Mouse (Mus musculus): ENCODE measurements around the gene Abcc1. TPM values are rescaled to one million over a fixed set of nuclear protein-coding genes. Genes with fewer than 3 reads are reported as not detected.
A peak's percentile ranks its signal among the peaks of the same experiment; 100 is the strongest.

Abcc1 gene
- total RNA-seq, 2 experiments from 2014 or later = 13.3 to 17.4 TPM

- ATAC-seq (ENCODE audit: poor library complexity, severe bottlenecking) = no peak
These were observed 77.2 kb downstream of the Abcc1 start for GRCm38 (mm10) chr16:14438561-14438960.

- peak; percentile 97 for ATAC-seq (ENCODE audit: poor library complexity, severe bottlenecking)
These were observed 77.7 kb downstream of the Abcc1 start for GRCm38 (mm10) chr16:14439081-14439480.

DNA sequence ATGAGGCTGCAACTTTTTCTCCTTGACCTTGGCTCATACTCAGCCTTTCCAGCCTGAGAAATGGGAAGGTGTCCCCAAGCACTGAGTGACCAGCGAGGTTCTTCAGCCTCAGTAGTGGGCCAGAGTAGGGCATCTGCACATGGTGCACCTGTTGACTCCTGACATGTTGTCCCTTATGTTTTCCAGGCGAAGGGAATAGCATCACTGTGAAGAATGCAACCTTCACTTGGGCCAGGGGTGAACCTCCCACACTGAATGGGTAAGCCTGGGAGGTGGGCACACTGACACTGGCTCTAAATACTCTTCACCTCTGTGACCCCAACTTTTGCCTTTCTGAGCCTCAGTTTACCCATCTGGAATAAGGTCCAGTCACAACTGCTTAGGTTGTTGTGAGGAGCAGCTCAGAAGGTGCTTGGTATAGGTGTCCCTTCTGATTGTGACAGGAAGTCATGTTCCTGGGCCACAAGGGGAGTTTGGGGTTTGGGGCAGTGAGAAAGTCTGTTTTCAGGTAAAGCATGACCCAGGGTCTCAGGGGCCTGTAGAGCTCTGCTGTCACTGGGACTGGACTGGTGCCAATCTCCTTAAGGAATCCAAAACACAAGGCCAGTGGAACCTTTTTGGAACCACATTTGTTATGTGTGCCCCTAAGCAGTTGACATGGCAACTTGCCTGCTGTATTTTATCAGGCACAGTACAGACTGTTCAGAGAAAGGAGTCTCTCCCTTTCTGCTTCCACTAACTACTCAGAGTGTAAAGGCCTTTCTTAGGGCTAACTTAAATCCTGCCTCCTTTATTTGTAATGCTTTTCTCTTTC, 78.7 kb downstream of the Abcc1 start:
- ATAC-seq (ENCODE audit: poor library complexity, severe bottlenecking) = no peak

GRCm38 (mm10) chr16:14444059-14444855, 82.9 kb downstream of the Abcc1 start:
- ATAC-seq (ENCODE audit: poor library complexity, severe bottlenecking) = no peak

- no peak for ATAC-seq (ENCODE audit: poor library complexity, severe bottlenecking)
These were observed 83.8 kb downstream of the Abcc1 start for GRCm38 (mm10) chr16:14445197-14445596.

DNA sequence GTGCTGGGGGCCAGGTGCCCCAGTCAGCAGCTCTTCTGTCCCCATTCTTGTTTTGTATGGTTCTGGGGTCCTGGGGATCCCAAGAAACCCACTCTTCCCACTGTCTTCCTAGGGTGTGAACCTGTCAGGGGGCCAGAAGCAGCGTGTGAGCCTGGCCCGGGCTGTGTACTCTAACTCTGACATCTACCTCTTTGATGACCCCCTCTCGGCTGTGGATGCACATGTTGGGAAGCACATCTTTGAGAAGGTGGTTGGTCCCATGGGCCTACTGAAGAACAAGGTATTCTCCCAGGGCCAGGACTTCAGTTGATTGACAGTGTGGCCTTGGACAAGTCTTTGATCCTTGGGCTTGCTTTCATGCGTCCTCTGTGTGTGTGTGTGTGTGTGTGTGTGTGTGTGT, 86.0 kb downstream of the Abcc1 start:
- ATAC-seq (ENCODE audit: poor library complexity, severe bottlenecking) = no peak

DNA sequence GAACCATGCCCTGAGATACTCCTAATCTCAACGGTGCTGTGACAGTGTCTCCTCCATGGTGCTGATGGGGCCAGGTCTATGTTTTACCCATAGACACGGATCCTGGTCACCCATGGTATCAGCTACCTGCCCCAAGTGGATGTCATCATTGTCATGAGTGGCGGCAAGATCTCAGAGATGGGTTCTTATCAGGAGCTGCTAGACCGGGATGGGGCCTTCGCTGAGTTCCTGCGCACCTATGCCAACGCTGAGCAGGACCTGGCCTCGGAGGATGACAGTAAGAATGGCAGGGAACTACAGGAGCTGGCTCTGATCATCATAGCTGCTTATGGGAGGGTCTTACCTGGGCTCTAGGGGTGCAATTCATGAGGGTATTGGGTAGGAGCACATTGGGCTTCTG, 86.9 kb downstream of the Abcc1 start:
- ATAC-seq (ENCODE audit: poor library complexity, severe bottlenecking) = no peak

DNA sequence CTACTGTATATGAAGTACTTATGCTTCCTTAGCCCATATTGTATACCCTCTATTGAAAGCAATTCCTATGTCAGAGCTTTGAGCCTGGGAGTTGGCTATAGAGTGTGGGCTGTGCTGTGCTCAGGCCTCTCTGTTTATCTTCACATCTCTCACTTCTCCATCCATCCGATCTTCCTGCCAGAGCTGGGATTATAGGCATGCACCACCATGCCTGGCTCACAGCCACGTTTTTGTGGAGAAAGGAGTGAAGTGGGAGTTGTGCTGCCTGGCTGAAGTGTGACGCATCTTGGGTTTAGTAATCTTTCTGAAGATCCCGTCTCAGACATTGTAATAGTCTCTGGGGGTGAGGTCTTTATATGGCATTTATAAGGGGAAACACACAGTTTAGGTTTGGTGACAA, 88.5 kb downstream of the Abcc1 start:
- ATAC-seq (ENCODE audit: poor library complexity, severe bottlenecking) = no peak

DNA sequence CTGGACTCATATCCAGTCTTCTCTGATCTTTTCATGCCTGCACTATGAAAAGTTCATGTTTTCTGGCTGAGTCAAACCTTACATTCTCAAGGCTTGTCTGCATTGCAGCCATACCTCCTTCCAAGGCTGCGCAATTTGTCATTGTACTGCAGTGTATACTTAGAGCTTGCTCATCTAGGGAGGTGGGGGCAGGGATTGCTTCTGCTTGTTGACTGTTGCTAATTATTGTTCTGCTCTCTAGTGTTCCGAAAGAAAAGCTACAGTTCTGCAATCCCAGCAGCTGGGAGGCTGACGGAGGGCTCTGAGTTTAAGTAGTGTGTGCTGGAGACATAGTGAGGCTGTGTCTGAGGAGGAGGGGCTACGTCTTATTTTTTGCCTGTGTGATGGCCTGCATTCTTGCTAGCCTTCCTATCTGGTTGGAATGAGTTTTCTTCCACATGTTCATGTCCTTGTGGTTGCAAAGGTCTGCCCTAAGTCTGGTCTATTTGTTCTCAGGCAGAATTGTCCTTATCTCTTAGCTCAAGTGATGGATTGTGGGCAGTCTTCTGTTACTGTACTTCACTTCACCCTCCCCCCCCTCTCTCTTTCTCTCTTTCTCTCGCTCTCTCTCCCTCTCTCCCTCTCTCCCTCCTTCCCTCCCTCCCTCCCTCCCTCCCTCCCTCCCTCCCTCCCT, 90.2 kb downstream of the Abcc1 start:
- no peak for ATAC-seq (ENCODE audit: poor library complexity, severe bottlenecking)

DNA sequence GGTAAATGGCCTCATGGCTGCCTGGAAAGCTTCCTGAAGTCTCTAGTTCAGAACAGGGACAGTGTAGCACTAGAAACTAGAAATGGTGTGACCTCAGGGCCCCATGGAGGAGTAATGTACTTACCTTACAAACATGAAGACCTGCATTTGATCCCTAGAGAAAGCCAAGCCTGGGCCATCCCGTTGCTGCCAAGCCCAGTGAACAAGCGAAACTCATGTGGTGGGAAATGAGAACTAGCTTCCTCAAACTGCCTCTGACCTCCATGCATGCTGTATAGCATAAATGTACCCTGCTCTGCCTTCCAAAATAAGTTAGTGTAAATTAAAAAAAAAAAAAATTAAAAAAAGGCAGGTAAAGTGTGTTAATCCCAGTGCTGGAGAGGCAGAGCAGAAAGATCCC, 101.2 kb downstream of the Abcc1 start:
- ATAC-seq (ENCODE audit: poor library complexity, severe bottlenecking) = peak; percentile 69

GRCm38 (mm10) chr16:14465016-14465415, 103.7 kb downstream of the Abcc1 start:
- ATAC-seq (ENCODE audit: poor library complexity, severe bottlenecking) = no peak

DNA sequence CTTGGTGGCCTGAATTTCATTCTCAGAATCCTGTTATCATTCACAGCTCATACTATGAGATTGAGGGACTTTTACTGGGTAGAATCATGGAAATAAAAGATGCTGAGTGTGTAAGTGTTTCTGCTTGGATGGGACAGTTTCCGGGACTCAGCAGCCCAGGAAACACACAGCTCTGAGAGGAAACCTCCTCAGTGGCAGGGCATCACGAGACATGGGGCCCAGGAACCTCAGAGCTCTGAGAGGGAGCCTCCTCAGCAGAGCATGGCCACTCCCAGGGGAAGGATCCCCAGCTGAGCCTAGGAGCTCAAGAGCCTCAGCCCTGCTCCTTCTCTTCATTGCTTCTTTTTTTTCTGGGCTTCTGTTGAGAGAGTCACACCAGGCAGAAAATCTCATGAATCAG, 107.0 kb downstream of the Abcc1 start:
- no peak for ATAC-seq (ENCODE audit: poor library complexity, severe bottlenecking)

- no peak for ATAC-seq (ENCODE audit: poor library complexity, severe bottlenecking)
These were observed 107.5 kb downstream of the Abcc1 start for GRCm38 (mm10) chr16:14468841-14469240.

GRCm38 (mm10) chr16:14472171-14472570, 110.8 kb downstream of the Abcc1 start:
- no peak for ATAC-seq (ENCODE audit: poor library complexity, severe bottlenecking)

DNA sequence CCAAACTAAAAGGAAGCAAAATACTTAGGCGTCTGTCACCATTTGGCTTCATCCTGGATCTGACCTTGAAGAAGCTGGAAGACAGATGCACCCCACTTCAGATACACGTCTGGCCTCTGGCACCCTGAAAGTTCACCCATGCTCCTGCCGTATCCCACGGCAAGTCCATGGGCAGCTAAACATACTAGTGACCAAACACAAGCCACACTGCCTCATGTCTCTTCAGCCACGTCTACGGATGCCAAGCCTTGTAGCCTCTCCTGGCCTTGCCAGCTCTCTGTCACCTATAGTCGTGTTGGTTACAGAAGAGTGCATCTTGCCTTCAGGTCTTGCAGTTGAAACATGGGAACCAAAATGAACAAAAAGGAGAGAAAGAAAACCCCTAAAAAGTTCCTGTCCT, 112.3 kb downstream of the Abcc1 start:
- no peak for ATAC-seq (ENCODE audit: poor library complexity, severe bottlenecking)

- no peak for ATAC-seq (ENCODE audit: poor library complexity, severe bottlenecking)
These were observed 113.6 kb downstream of the Abcc1 start for GRCm38 (mm10) chr16:14475001-14475400.

- ATAC-seq (ENCODE audit: poor library complexity, severe bottlenecking) = no peak
These were observed 114.7 kb downstream of the Abcc1 start for GRCm38 (mm10) chr16:14476056-14476455.

DNA sequence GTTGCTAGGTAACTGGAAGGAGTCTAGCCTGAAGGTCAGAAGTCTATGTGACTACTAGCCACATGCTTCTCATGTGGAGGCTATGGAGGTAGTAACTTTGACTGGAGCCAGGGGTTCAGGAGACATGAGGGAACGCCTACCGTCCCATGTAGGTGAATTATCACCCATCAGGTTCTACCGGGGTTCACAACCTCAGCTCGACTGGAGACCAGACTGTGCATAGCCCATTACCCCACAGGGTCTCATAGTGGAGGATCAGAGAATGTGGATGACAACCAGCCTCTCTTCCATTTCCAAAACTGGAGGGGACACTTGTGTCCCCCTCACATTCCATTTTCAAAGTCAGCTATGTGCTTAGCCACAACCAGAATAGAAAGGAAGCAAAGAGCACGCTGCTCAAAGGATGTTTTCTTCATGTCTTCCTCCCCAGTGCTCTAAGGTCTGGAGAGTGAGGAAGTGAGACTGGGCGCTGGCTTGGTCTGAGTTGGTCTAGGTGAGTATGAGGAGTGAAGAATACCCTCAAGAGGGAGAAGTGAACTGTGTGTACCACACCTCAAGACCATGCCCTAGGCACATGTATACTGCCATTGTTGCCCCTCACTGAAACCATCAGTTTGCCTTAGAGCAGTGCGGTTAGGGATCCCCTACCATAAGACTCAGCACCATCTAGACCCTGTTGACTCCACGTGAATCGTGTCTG, 115.5 kb downstream of the Abcc1 start:
- ATAC-seq (ENCODE audit: poor library complexity, severe bottlenecking) = peak; percentile 55

GRCm38 (mm10) chr16:14477510-14478300, 116.3 kb downstream of the Abcc1 start:
- ATAC-seq (ENCODE audit: poor library complexity, severe bottlenecking) = peak; percentile 62

DNA sequence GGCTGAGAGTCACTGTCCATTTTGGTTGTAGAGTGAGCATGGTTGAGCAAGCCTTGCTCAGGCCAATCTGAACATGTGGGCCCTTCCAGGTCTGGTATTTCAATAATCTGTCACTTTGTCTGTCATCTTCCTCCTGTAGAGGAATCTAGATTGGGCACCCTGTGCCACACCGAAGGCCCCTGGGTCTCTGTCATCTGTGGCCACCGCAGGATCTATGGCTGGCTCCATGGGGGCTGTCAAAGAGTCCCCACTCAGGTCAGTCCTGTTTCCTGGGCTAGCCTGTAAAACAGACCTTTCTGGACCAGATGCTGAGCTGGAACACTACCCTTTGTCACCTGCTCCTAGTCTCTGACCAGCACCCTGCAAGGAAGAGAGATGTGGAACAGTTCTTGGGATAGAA, 118.3 kb downstream of the Abcc1 start:
- ATAC-seq (ENCODE audit: poor library complexity, severe bottlenecking) = no peak
